Mouse (Mus musculus) heart, postnatal 0 days (tissue): Measurements from ENCODE around the gene Hist2h4.

Experiments used
- CTCF ChIP-seq: IDR thresholded peaks from 2 replicates; pipeline ENCODE4 v1.5.1; 2016; ENCODE audit warnings: antibody characterized with exemption, control low read depth, low read depth
- EP300 ChIP-seq: IDR thresholded peaks from 2 replicates; pipeline ENCODE4 v1.6.1; 2016; ENCODE audit warnings: antibody characterized with exemption, low read depth

- TF ChIP-seq CTCF (no peak), EP300 (no peak)
Measured at GRCm38 (mm10) chr3:96236834-96237334, 26.2 kb downstream of the Hist2h4 start.
